Mouse (Mus musculus) kidney, adult 2 months (tissue): ENCODE measurements around the gene Phykpl.

Experiments
- CTCF ChIP-seq: fragments of 200-500 bp; conservative IDR thresholded peaks from 2 replicates; pipeline ENCODE4 v1.5.1; 2011; ENCODE audit warnings: low read depth, mild to moderate bottlenecking, control low read depth, low read length, moderate library complexity, mixed read lengths; ENCODE audit not compliant: insufficient read depth, insufficient read length
- POLR2A ChIP-seq: fragments of 200-500 bp; IDR thresholded peaks from one replicate; pipeline ENCODE4 v1.6.1; 2011; ENCODE audit warnings: low read depth, low read length, control low read depth

DNA sequence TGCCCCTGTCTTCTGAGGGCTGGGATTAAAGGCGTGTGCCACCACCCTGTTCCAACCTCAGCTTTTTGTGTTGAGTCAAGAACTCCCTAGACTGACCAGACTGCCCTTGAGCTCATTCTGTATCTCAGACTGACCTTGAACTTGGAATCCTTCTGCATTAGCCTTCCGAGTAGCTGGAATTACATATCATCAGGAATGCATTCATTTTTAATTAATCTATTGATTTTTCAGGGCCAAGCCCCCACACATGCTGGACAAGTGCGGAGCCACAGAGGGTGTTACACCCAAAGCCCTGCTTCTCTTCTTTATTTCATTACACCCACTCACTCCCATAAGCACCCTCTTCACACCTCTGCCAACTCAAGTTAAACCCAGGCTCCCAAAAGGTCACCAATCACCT is 49.2 kb downstream of the Phykpl start:
- TF ChIP-seq CTCF (no peak), POLR2A (no peak)
